Mouse (Mus musculus) embryonic fibroblast, embryonic 13.5 days (primary cell): ENCODE measurements around the gene Omg.

Source experiments
- CTCF ChIP-seq: IDR thresholded peaks from 2 replicates; pipeline ENCODE4 v1.5.1; 2011; ENCODE audit warnings: mild to moderate bottlenecking, control low read depth, low read length, moderate library complexity, borderline replicate concordance; ENCODE audit not compliant: insufficient read depth
- POLR2A ChIP-seq: IDR thresholded peaks from 2 replicates; pipeline ENCODE4 v1.6.1; 2011; ENCODE audit warnings: low read depth, mild to moderate bottlenecking, control low read depth, low read length, moderate library complexity

- no peak for TF ChIP-seq CTCF
- no peak for TF ChIP-seq POLR2A
These were observed 19.9 kb downstream of the Omg start for GRCm38 (mm10) chr11:79483876-79484528.
